Mouse (Mus musculus) macrophage (primary cell): ENCODE data around the gene Vmn2r103. TPM values are rescaled to one million over a fixed set of nuclear protein-coding genes. Genes with fewer than 3 reads are reported as not detected.

Experiments
- H3K27ac ChIP-seq: fragments of 350-480 bp; formaldehyde crosslinking; 2 replicates; pipeline ENCODE4 v1.9.0; 2021
- H3K36me3 ChIP-seq: fragments of 350-480 bp; formaldehyde crosslinking; 2 replicates; pipeline ENCODE4 v1.9.0; 2021; ENCODE audit errors: inconsistent target
- H3K4me3 ChIP-seq: fragments of 350-480 bp; formaldehyde crosslinking; 2 replicates; pipeline ENCODE4 v1.9.0; 2021; ENCODE audit errors: inconsistent target
- H3K79me2 ChIP-seq: fragments of 350-480 bp; formaldehyde crosslinking; 2 replicates; pipeline ENCODE4 v1.9.0; 2021; ENCODE audit errors: inconsistent target
- WGBS: methylation state at CpG from one replicate; pipeline ENCODE4 v1.1.7; 2026; ENCODE audit warnings: inconsistent platforms; ENCODE audit not compliant: missing documents; 5-methylcytosine and 5-hydroxymethylcytosine counted together
- polyA plus RNA-seq: library from polyadenylated mRNA; stranded (reverse); fragments of 250-400 nt; gene quantifications from 3 replicates; pipeline ENCODE4 v1.2.4, GENCODE M21; 2018; ENCODE audit warnings: inconsistent platforms
- total RNA-seq, 78 experiments: library from RNA; depleted of rRNA; stranded (reverse); fragments of 250-400 nt; gene quantifications; 1 replicate in 9 of 78; 2 replicates in 24 of 78; 3 replicates in 43 of 78; 4 replicates in 2 of 78; pipeline ENCODE4 v1.2.4; 2018; ENCODE audit warnings: inconsistent platforms in 56 of 78

Vmn2r103 gene
- total RNA-seq (2018; cell fraction: chromatin; rRNA removed): not detected
- total RNA-seq (2018; cell fraction: cytosol; rRNA removed): not detected
- not detected for total RNA-seq (2018; cell fraction: nucleus; rRNA removed)
- not detected in 3 replicates for polyA plus RNA-seq

- 53% methylated on average over 4 of the region's 4 CpGs for WGBS
- no peak within 1 kb of the TSS for H3K4me3 ChIP-seq
- H3K36me3 ChIP-seq: no peaks in the 10 kb centered on the region
- no peaks in the 10 kb centered on the region for H3K79me2 ChIP-seq
- H3K27ac ChIP-seq: no peak within 1 kb of the TSS
Measured at GRCm38 (mm10) chr17:19773063-19773462, at the start of gene Vmn2r103. Vmn2r103 (plus strand) TSS chr17:19773363.

GRCm38 (mm10) chr17:19778994-19779393 is 5.8 kb downstream of the Vmn2r103 start:
- H3K27ac ChIP-seq: no peak overlapping the region
- WGBS: 84% methylated on average over 4 of the region's 4 CpGs
- H3K4me3 ChIP-seq: no peak overlapping the region
- no peaks in the 10 kb centered on the region for H3K79me2 ChIP-seq
- H3K36me3 ChIP-seq: no peaks in the 10 kb centered on the region

- WGBS: 56% methylated on average over 1 of the region's 1 CpGs
- H3K4me3 ChIP-seq: no peak overlapping the region
- no peak overlapping the region for H3K27ac ChIP-seq
- no peaks in the 10 kb centered on the region for H3K79me2 ChIP-seq
- H3K36me3 ChIP-seq: no peaks in the 10 kb centered on the region
Measured at GRCm38 (mm10) chr17:19789248-19789647, 16.1 kb downstream of the Vmn2r103 start.

Other genes with a start within 250 kb of the Vmn2r103 start
- gene Vmn2r101, start 196.1 kb upstream of the Vmn2r103 start, polyA plus RNA-seq: not detected in 3 replicates
- gene Vmn2r102, start 113.0 kb upstream of the Vmn2r103 start, polyA plus RNA-seq: not detected in 3 replicates